Mouse (Mus musculus) liver, adult (tissue): ENCODE data around the gene Kcnh1.

ENCODE experiments used
- GATA4 ChIP-seq: IDR thresholded peaks from 2 replicates; pipeline ENCODE4 v1.6.1; 2014; ENCODE audit warnings: mild to moderate bottlenecking, low read length; ENCODE audit not compliant: insufficient replicate concordance

Gene Kcnh1

GRCm38 (mm10) chr1:192405136-192405535 is 214.6 kb downstream of the Kcnh1 start:
- no peak for TF ChIP-seq GATA4

- no peak for TF ChIP-seq GATA4
Observed at GRCm38 (mm10) chr1:192406589-192406988, 216.0 kb downstream of the Kcnh1 start.

GRCm38 (mm10) chr1:192415813-192416212 is 225.2 kb downstream of the Kcnh1 start:
- no peak for TF ChIP-seq GATA4

DNA sequence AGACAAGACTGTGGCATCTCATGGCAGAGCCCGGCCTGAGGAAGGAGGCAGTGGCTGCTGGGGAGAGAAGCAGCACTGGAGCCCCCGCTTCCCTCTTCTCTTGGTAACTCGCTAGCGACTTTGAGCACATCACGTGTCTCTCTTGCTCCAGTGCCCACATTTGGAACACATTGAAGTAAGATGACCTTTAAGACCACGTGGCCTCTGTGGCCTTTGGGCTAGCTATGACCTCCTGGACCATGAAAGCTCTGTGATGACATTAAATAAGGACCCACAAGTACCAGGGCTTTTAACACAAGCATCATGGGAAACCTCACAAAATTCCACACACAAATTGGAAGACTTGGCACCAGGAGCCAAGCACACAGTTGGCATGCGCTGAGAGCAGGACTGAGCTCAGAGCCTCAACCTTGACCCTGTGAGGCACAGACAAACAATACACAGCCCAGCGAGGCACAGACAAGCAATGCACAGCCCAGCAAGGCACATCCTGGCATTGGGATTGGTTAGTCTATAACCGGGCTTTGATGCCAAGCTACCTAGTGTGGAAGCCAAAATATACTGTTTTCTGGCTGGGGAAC is 225.8 kb downstream of the Kcnh1 start:
- TF ChIP-seq GATA4 = no peak

GRCm38 (mm10) chr1:192419176-192419575 is 228.6 kb downstream of the Kcnh1 start:
- no peak for TF ChIP-seq GATA4

DNA sequence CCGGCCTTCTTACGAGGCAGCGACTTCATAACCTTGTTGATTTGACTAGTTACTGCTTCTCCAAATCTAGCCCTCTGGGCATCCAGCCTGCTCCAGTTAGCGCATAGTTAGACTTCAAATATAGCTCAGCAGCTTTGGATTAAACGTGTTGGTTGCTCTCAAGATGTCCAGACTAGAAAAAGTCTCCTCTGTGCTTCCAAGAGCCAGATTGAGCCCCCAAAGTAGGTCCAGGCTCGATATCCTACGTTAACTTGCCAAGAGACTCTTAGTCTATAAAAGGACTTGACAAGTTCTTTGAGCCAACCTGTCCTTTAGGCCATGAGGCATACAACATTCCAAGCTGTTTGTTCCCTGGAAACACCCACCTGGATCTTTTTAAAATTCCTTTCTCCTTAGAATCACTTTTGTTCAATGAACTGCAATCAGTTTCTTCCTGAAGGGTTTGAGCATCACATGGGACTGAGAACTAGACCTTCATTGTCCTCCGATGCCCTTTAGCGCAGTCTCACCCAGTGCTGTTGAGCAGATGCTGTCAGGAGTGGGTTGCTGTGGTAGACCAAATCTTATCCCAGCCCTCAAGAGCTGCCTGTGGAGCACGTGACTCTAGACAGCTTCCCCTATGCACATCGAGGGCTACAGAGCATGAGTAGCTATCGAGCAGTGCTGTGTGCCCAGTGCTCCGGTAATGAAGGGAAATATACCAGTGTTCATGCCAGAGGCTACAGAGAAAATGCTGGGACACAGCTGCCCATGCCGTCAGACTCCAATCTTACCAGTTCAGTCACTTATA is 231.0 kb downstream of the Kcnh1 start:
- no peak for TF ChIP-seq GATA4

- TF ChIP-seq GATA4 = no peak
Observed at GRCm38 (mm10) chr1:192431423-192431822, 240.8 kb downstream of the Kcnh1 start.

DNA sequence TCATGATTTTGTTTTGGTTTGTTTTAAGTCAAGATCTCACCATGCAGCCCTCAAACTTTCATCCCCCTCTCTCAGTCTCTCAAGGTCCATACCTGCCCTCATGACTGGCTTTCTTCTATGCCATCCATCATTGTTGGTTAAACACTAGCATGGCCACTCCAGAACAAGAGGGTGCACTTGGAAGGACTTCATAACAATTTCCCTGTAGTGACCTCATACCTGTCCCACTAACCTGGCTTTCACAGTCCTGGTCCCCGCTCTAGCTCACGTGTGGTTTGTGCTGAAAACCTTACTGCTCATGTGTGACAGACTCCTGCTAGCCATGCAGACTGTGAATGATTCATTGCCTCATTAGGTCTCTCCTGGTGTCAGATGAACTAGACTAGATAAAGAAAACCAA is 244.9 kb downstream of the Kcnh1 start:
- no peak for TF ChIP-seq GATA4

GRCm38 (mm10) chr1:192439151-192439837 is 248.7 kb downstream of the Kcnh1 start:
- no peak for TF ChIP-seq GATA4

GRCm38 (mm10) chr1:192442772-192443445 is 252.3 kb downstream of the Kcnh1 start:
- TF ChIP-seq GATA4 = no peak

- TF ChIP-seq GATA4 = no peak
Observed at GRCm38 (mm10) chr1:192443998-192444657, 253.6 kb downstream of the Kcnh1 start.

- TF ChIP-seq GATA4 = no peak
Observed at GRCm38 (mm10) chr1:192444658-192445447, 254.3 kb downstream of the Kcnh1 start.

GRCm38 (mm10) chr1:192446158-192446557 is 255.6 kb downstream of the Kcnh1 start:
- TF ChIP-seq GATA4 = no peak

- TF ChIP-seq GATA4 = no peak
Observed at GRCm38 (mm10) chr1:192447666-192448065, 257.1 kb downstream of the Kcnh1 start.

- TF ChIP-seq GATA4 = no peak
Observed at GRCm38 (mm10) chr1:192448512-192448911, 257.9 kb downstream of the Kcnh1 start.
